Mouse (Mus musculus) liver, embryonic 16.5 days (tissue): ENCODE measurements around the gene Etl4. TPM values are rescaled to one million over a fixed set of nuclear protein-coding genes. Genes with fewer than 3 reads are reported as not detected.
"Not testable (repeated sequence)": the region's sequence is repeated elsewhere in the genome, so short reads cannot be mapped to it uniquely, and the experiment has no call there.

Experiments
- ATAC-seq: fragments of 200-750 bp; cut with Nextera tagmentation; 2 replicates; pipeline ENCODE4 v1.8.0; 2017; ENCODE audit warnings: low read depth, mild to moderate bottlenecking, moderate number of reproducible peaks, moderate library complexity
- H3K27ac ChIP-seq: fragments of 300-500 bp; sonication (generic); 2 replicates; pipeline ENCODE4 v1.5.1; 2014; ENCODE audit warnings: mild to moderate bottlenecking, low read length
- H3K27me3 ChIP-seq: fragments of 300-500 bp; sonication (generic); 2 replicates; pipeline ENCODE4 v1.6.1; 2014; ENCODE audit warnings: low read depth, low read length, mixed read lengths; ENCODE audit not compliant: control insufficient read depth, insufficient read depth
- H3K36me3 ChIP-seq: fragments of 300-500 bp; sonication (generic); 2 replicates; pipeline ENCODE4 v1.6.1; 2014; ENCODE audit warnings: mild to moderate bottlenecking; ENCODE audit not compliant: control insufficient read depth, insufficient read depth
- H3K4me1 ChIP-seq: fragments of 300-500 bp; sonication (generic); 2 replicates; pipeline ENCODE4 v1.6.1; 2014; ENCODE audit warnings: low read depth, low read length, mixed read lengths; ENCODE audit not compliant: control insufficient read depth
- H3K4me2 ChIP-seq: fragments of 300-500 bp; sonication (generic); 2 replicates; pipeline ENCODE4 v1.6.1; 2014; ENCODE audit warnings: low read depth, low read length, mixed read lengths
- H3K4me3 ChIP-seq: fragments of 300-500 bp; sonication (generic); 2 replicates; pipeline ENCODE4 v1.5.1; 2014; ENCODE audit warnings: low read depth, mild to moderate bottlenecking, low read length
- H3K9ac ChIP-seq: fragments of 300-500 bp; sonication (generic); 2 replicates; pipeline ENCODE4 v1.6.1; 2014; ENCODE audit warnings: low read depth, low read length
- H3K9me3 ChIP-seq: fragments of 300-500 bp; sonication (generic); replicated peaks from 2 replicates; pipeline ENCODE4 v1.6.1; 2016; ENCODE audit warnings: low read length; ENCODE audit not compliant: control insufficient read depth
- WGBS: fragments of 180-500 bp; shearing (Covaris S2); extraction: QIAGEN DNeasy Blood & Tissue Kit; methylation state at CpG from one replicate; pipeline ENCODE4 v1.1.7; 2014; ENCODE audit not compliant: insufficient replicate concordance; 5-methylcytosine and 5-hydroxymethylcytosine counted together
- polyA plus RNA-seq: library from polyadenylated mRNA; unstranded; fragments of >200 nt; fragmentation: Nextera tagmentation; extraction: Ambion mirVana; gene quantifications from 2 replicates; pipeline ENCODE4 v1.2.1, GENCODE M21; 2015

The Etl4 gene
- polyA plus RNA-seq, 1 experiment from 2014 or later: 3.4 TPM

DNA sequence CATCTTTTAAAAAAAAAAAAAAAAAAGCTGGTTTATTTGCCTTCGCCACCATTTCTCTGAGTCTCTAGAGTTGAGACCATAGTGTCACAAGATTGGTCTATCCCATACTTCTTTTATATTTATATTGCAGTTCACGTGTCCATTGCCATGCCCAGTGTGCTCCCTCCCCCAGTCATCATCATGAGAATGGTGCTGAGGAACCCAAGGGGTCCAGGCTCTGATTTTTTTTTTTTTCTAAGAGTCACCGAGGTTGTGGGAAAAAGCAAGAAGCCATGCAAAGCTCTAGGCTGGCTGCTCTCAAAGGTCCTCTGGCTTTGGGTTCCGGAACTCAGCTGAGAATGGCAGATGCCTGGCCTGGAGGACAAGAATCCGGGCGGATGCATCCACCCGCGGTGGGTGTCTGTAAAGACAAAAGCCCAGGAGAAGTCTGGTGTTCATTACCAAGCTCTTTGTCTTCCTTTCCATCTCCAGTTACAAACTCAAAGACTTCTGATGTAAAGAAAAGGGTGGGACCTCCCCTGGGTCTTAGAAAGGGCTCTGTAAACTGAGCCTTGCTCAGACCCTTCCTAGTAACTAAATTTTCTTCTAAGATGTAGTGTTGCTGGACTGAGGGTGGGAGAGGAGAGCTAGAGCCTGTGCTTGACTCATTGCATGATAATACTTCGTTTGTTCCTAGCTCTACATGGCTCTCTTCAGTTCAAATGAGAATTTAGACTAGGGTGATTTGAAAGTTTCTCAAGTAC, 745.2 kb downstream of the Etl4 start:
- H3K27me3 ChIP-seq: no peaks in the 10 kb centered on the region
- WGBS: 43% methylated on average over 9 of the region's 9 CpGs
- no peaks in the 10 kb centered on the region for H3K4me1 ChIP-seq
- no peaks in the 10 kb centered on the region for H3K9me3 ChIP-seq
- H3K4me3 ChIP-seq: no peak overlapping the region
- no peak for ATAC-seq
- no peak overlapping the region for H3K27ac ChIP-seq
- H3K9ac ChIP-seq: no peak overlapping the region
- no peaks in the 10 kb centered on the region for H3K36me3 ChIP-seq
- no peak overlapping the region for H3K4me2 ChIP-seq

DNA sequence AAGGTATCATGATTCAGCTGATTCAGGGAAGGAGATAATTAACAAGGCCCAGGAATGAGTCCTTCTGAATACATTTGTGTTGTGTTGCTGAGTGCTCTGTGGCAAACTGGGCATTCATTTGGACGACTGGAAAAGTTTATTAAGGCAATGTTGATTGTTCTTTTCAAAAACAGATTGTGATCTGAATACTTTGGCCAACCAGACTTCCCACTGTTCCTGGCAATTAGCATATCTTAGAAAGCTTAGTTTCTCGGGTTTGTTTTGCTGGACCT, 745.7 kb downstream of the Etl4 start:
- Histone ChIP-seq H3K27ac (no peak overlapping the region), H3K4me3 (no peak overlapping the region), H3K4me2 (no peak overlapping the region), H3K36me3 (no peaks in the 10 kb centered on the region), H3K9me3 (no peaks in the 10 kb centered on the region), H3K27me3 (no peaks in the 10 kb centered on the region), H3K4me1 (no peaks in the 10 kb centered on the region), H3K9ac (no peak overlapping the region)
- ATAC-seq: no peak
- 22% methylated on average over 2 of the region's 2 CpGs for WGBS

DNA sequence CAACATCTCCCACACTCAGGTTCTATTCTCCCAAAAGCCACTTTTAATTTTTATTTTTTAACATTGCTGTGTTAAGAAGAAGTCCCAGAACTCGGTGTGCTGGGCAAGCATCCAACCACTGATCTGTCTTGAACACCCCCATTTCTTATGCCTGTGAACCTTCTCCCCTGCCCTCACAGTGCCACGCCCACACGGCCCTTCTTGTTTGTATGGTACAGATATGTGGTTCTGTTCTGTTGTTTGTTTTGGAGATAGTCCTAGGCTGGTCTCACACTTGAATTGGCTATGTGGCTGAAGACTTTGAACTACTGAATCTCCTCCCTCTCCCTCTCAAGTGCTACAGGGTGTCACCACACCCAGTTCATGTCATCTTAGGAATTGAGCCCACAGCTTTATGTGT, 748.3 kb downstream of the Etl4 start:
- no peaks in the 10 kb centered on the region for H3K4me1 ChIP-seq
- WGBS: 31% methylated on average over 3 of the region's 3 CpGs
- no peaks in the 10 kb centered on the region for H3K27me3 ChIP-seq
- H3K4me3 ChIP-seq: no peak overlapping the region
- no peak for ATAC-seq
- H3K4me2 ChIP-seq: no peak overlapping the region
- no peak overlapping the region for H3K27ac ChIP-seq
- H3K36me3 ChIP-seq: no peaks in the 10 kb centered on the region
- no peak overlapping the region for H3K9ac ChIP-seq
- no peaks in the 10 kb centered on the region for H3K9me3 ChIP-seq

DNA sequence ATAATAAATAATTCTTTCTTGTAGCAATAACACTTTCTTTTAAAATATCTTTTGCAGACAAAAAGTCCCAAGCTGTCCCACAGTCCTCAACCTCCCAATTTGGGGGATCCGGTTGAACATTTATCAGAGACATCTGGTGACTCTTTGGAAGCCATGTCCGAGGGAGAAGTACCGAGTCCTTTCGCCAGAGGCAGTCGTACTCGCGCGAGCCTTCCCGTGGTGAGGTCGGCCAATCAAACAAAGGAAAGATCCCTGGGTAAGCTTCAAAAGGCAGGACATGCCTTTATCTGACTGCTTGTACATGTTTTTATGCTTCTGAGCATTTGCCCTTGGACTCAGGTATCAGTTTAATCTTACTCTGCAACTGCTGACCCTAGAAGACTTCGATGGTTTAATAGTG, 752.3 kb downstream of the Etl4 start:
- Histone ChIP-seq H3K9ac (no peak overlapping the region), H3K4me3 (no peak overlapping the region), H3K4me1 (no peaks in the 10 kb centered on the region), H3K36me3 (no peaks in the 10 kb centered on the region), H3K27ac (no peak overlapping the region), H3K27me3 (no peaks in the 10 kb centered on the region), H3K4me2 (no peak overlapping the region), H3K9me3 (no peaks in the 10 kb centered on the region)
- 82% methylated on average over 11 of the region's 11 CpGs for WGBS
- no peak for ATAC-seq

DNA sequence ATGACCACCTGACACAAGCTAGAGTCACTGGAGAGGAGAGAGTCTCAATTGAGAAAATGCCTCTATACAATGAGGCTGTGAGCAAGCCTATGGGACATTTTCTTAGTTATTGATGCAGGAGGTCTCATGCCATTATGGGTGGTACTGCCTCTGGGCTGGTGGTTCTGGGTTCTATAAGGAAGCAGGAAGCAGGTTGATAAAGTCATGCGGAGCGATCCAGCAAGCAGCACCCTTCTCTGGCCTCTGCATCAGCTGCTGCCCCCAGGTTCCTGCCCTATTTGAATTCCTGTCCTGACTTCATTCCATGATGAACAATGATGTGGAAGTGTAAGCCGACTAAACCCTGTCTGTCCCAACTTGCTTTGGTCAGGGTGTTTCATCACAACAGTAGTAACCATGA, 753.1 kb downstream of the Etl4 start:
- Histone ChIP-seq H3K36me3 (no peaks in the 10 kb centered on the region), H3K9ac (no peak overlapping the region), H3K4me1 (no peaks in the 10 kb centered on the region), H3K9me3 (no peaks in the 10 kb centered on the region), H3K27me3 (no peaks in the 10 kb centered on the region), H3K27ac (no peak overlapping the region), H3K4me3 (no peak overlapping the region), H3K4me2 (no peak overlapping the region)
- no peak for ATAC-seq
- WGBS: 67% methylated on average over 3 of the region's 3 CpGs

DNA sequence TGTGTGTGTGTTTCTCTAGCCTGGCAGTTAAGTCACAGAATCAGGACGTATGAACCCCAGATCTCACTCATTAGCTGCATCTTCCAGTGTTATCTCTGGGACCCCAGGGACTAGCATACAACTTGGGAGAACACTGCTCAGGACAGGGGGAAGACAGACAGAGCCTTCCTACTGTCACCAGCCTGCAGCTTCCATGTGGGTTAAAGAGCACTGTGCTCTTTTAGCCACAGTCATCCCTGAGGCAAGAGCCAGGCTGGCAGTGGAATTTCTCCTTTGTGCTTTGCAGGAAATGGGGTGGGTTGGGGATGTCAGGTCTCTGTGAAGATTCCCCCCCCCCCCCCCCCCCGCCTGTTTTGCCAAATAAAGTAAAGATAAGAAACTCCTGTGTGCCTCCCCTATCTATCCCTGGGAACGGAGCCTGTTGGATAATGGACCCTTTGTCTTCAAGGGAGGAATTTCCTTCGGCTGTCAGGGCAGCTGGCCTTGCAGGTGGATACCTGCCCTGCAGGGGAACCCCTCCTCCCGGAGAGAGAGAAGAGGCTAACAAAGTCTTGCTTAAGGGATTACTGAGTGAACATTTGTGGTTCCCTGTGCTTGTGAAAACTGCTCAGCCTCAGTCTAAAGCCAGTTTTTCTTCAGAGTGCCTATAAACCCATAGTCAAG, 755.9 kb downstream of the Etl4 start:
- WGBS: 43% methylated on average over 4 of the region's 5 CpGs
- H3K9me3 ChIP-seq: no peaks in the 10 kb centered on the region
- no peak overlapping the region for H3K9ac ChIP-seq
- H3K27ac ChIP-seq: no peak overlapping the region
- no peak overlapping the region for H3K4me3 ChIP-seq
- ATAC-seq: no peak
- H3K4me1 ChIP-seq: no peaks in the 10 kb centered on the region
- no peaks in the 10 kb centered on the region for H3K36me3 ChIP-seq
- no peak overlapping the region for H3K4me2 ChIP-seq
- no peaks in the 10 kb centered on the region for H3K27me3 ChIP-seq

DNA sequence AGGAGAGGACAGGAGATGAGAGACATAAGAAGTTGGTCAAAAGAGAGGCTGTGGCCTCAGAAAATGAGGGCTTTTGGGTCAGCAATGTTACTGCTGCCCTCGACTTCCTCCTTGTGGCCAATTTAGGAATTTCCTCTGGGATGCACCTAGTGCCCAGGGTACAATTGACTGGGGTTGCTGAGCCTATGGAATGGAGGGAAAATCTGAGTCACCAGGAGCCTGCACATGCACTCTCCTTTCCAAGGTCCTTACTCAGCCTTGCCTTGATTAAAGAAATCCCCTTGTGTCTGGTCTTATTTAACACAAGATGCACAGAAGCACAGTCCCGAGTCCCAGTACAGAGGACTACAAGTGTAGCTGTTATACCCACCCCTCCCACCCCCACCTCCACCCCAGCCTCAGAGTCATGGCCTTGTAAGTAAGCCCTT, 756.5 kb downstream of the Etl4 start:
- Histone ChIP-seq H3K9ac (no peak overlapping the region), H3K4me3 (no peak overlapping the region), H3K4me2 (no peak overlapping the region), H3K4me1 (no peaks in the 10 kb centered on the region), H3K27me3 (no peaks in the 10 kb centered on the region), H3K9me3 (no peaks in the 10 kb centered on the region), H3K36me3 (no peaks in the 10 kb centered on the region), H3K27ac (no peak overlapping the region)
- ATAC-seq: no peak
- WGBS: 36% methylated on average over 2 of the region's 2 CpGs

DNA sequence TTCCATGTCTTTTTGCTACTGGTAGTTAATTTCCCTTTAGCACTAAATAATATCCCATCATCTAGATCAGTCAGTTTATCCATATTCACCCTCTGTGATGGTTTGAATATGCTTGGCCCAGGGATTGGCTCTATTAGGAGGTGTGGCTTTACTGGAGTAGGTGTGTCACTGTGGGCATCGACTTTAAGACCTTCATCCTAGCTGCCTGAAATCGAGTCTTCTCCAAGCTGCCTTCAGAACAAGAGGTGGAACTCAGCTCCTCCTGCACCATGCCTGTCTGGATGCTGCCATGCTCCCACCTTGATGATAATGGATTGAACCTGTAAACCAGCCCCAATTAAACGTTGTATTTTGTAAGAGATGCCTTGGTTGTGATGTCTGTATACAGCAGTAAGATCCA, 758.3 kb downstream of the Etl4 start:
- Histone ChIP-seq H3K4me2 (no peak overlapping the region), H3K36me3 (no peaks in the 10 kb centered on the region), H3K27ac (no peak overlapping the region), H3K9me3 (no peaks in the 10 kb centered on the region), H3K9ac (no peak overlapping the region), H3K27me3 (no peaks in the 10 kb centered on the region), H3K4me1 (no peaks in the 10 kb centered on the region), H3K4me3 (no peak overlapping the region)
- WGBS: 64% methylated on average over 3 of the region's 3 CpGs
- no peak for ATAC-seq

DNA sequence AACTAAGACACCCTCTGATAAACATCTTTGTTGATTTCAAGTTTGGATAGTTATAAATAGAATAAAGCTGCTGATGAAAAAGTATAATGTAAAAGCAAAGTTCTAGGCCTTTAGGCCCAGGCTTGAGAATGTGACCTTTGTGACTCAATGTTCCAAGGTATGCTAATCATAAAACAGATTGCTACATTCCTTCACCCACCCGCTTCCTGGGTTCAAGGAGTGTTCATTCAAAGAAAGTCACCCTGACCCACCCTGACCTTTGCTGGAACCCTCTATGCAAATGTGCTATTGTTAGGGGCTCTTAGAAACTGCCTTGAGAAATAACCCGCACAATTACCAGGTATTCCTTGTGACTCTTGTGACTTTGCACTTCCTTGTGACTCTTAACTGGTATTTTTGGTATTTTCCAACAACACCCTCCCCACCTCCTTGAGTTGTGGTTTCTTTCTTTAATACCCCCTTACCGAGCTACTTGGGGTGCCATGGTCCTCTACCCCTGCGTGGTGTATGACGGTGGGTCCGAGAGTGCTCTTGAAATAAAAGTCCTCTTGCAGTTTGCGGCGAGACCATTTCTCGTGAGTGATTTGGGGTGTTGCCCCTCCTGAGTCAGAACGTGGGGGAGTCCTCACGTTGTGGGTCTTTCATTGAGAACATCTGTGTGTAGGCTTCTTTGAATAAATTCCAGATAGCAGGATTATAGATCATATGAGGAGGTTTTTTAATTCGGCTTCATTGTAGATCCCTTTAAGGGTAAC, 758.9 kb downstream of the Etl4 start:
- not testable (repeated sequence) for ATAC-seq, H3K9ac ChIP-seq, H3K4me2 ChIP-seq, H3K27me3 ChIP-seq, H3K9me3 ChIP-seq, H3K36me3 ChIP-seq, H3K4me3 ChIP-seq, H3K27ac ChIP-seq, H3K4me1 ChIP-seq
- 69% methylated on average over 12 of the region's 12 CpGs for WGBS
